ENCODE assay signal across 8 mouse cellular contexts in the genomic region with DNA sequence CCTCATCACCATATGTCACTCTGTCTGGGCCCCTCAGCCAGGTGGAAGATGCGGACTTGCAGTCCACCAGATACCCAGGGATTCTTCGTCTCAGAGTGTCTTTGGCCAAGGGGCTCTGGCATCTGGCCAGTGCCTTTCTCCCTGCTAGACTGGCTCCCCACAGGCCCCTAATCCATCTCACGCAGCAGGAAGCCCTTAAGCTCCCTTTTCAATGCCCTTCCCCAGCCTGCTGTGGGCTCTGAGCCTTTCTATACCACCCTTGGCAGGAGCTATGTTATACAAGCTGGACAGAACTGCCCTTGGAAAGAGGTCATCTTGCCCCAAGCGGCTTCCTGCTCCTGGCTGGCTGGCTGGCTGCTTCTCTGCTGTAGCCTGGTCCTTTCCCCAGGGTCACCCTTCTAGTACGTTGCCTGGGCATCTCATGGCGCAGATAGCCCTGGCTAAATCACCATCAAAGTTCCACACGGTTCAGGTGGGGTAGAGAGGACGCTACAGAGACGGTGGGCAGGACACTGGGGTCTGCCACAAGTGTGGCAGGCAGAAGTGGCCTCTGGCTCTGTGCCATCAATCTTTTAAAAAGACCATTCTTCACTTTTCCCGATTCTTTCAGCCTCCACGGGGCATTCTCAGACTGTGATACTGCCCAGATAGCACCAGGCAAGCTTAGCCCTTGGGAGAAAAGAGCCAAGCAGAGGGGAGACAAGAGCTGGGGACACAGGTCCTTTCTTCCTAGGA. TPM values are rescaled to one million over a fixed set of nuclear protein-coding genes. Genes with fewer than 3 reads are reported as not detected.
DNase-seq lines count a peak whose midpoint lies in the region; ATAC-seq lines count a peak whose summit lies in the region.

No protein-coding gene starts in this region.

- H3K27me3 ChIP-seq in forebrain, embryonic 14.5 days (replicated peaks; ENCODE audit: control insufficient read depth, insufficient read depth, low read length) = no peaks in the 10 kb centered on the region
- H3K27me3 ChIP-seq in stomach, embryonic 16.5 days (ENCODE audit: control insufficient read depth, insufficient read depth, low read length) = no peaks in the 10 kb centered on the region

- 5% methylated on average over 11 of the region's 11 CpGs for WGBS in forebrain, embryonic 14.5 days
- 30% methylated on average over 11 of the region's 11 CpGs for WGBS in stomach, embryonic 16.5 days

- H3K36me3 ChIP-seq in forebrain, embryonic 14.5 days (ENCODE audit: control insufficient read depth, insufficient read depth, low read length) = no peaks in the 10 kb centered on the region
- no peaks in the 10 kb centered on the region for H3K36me3 ChIP-seq in stomach, embryonic 16.5 days (ENCODE audit: control insufficient read depth, insufficient read depth, low read length)

- no peak overlapping the region for H3K4me3 ChIP-seq in forebrain, embryonic 14.5 days (ENCODE audit: low read depth, low read length)
- no peak overlapping the region for H3K4me3 ChIP-seq in stomach, embryonic 16.5 days (replicated peaks; ENCODE audit: low read length)

- ATAC-seq in forebrain, embryonic 14.5 days = no peak
- 0 out of 2 replicates have a peak, but pooled peaks have one; percentile 10 for ATAC-seq in stomach, embryonic 16.5 days (ENCODE audit: insufficient read depth, low FRiP score)

- H3K4me2 ChIP-seq in forebrain, embryonic 14.5 days (ENCODE audit: low read length) = no peak overlapping the region
- no peak overlapping the region for H3K4me2 ChIP-seq in stomach, embryonic 16.5 days (ENCODE audit: low read depth, low read length)

- H3K9me3 ChIP-seq in forebrain, embryonic 14.5 days (replicated peaks; ENCODE audit: control insufficient read depth, low read length) = no peaks in the 10 kb centered on the region
- H3K9me3 ChIP-seq in stomach, embryonic 16.5 days (replicated peaks; ENCODE audit: control insufficient read depth, low read length) = no peaks in the 10 kb centered on the region

- peak overlapping the region; percentile 84 for H3K27ac ChIP-seq in forebrain, embryonic 14.5 days (ENCODE audit: low read depth, low read length)
- peak overlapping the region; percentile 82 for H3K27ac ChIP-seq in stomach, embryonic 16.5 days (ENCODE audit: low read length)

- H3K4me1 ChIP-seq in forebrain, embryonic 14.5 days (ENCODE audit: control insufficient read depth, insufficient read depth, low read length) = peaks cover 18% of the 10 kb centered on the region
- H3K4me1 ChIP-seq in stomach, embryonic 16.5 days (ENCODE audit: control insufficient read depth, insufficient read depth, low read length) = peaks cover 28% of the 10 kb centered on the region

- DNase-seq in ovary, postnatal 36 days (ENCODE audit: low spot score) = peak; percentile 67
- DNase-seq in ovary, postnatal 14 days (ENCODE audit: low spot score) = no peak
- peak; percentile 63 for DNase-seq in forebrain, embryonic 14.5 days (ENCODE audit: low spot score)
- peak; percentile 10 for DNase-seq in kidney, postnatal 14 days
- no peak for DNase-seq in layer of hippocampus, adult 18-20 months (ENCODE audit: low spot score in 2 of 2)
- DNase-seq in right cerebral cortex, postnatal 10 days (ENCODE audit: low spot score in 2 of 2) = no peak
- no peak for DNase-seq in left cerebral cortex, adult 11 months (ENCODE audit: low spot score)

- peak overlapping the region; percentile 29 for H3K9ac ChIP-seq in forebrain, embryonic 14.5 days (ENCODE audit: low read length)
- no peak overlapping the region for H3K9ac ChIP-seq in stomach, embryonic 16.5 days (ENCODE audit: low read length)

RNA-seq across cellular contexts. Expression of a gene that starts 2.2 kb away (rescaled TPM):
- 6.8 and 9.8 TPM in 2 replicates for polyA plus RNA-seq in forebrain, embryonic 14.5 days (2014; fragmentation: Nextera tagmentation; extraction: Ambion mirVana)
- polyA plus RNA-seq in stomach, embryonic 16.5 days (2015; fragmentation: Nextera tagmentation; extraction: Ambion mirVana) = 21.0 and 22.0 TPM in 2 replicates
- total RNA-seq in layer of hippocampus, adult 18-20 months (2021) = 1 to 10 TPM; 2.5 to 3.8 TPM

RNA-seq across cellular contexts. Expression of a gene that starts 22.7 kb away (rescaled TPM):
- 18.6 and 19.2 TPM in 2 replicates for polyA plus RNA-seq in forebrain, embryonic 14.5 days (2014; fragmentation: Nextera tagmentation; extraction: Ambion mirVana)
- polyA plus RNA-seq in stomach, embryonic 16.5 days (2015; fragmentation: Nextera tagmentation; extraction: Ambion mirVana) = 12.2 and 15.4 TPM in 2 replicates
- total RNA-seq in layer of hippocampus, adult 18-20 months (2021) = 1 to 10 TPM; 7.3 to 7.5 TPM

RNA-seq across cellular contexts. Expression of a gene that starts 25.3 kb away (rescaled TPM):
- 32.6 and 47.7 TPM in 2 replicates for polyA plus RNA-seq in forebrain, embryonic 14.5 days (2014; fragmentation: Nextera tagmentation; extraction: Ambion mirVana)
- polyA plus RNA-seq in stomach, embryonic 16.5 days (2015; fragmentation: Nextera tagmentation; extraction: Ambion mirVana) = 34.9 and 47.0 TPM in 2 replicates
- total RNA-seq in layer of hippocampus, adult 18-20 months (2021) = 10 to 100 TPM; 47.5 to 48.8 TPM

Comparison
In these comparisons a context has a peak if more than half of its experiments do, and no peak if none do; other contexts are left out.
1. DNase-seq: peak in ovary, postnatal 36 days (single experiment), forebrain, embryonic 14.5 days (single experiment) and kidney, postnatal 14 days (single experiment); none in ovary, postnatal 14 days (single experiment), layer of hippocampus, adult 18-20 months (0 of 2), right cerebral cortex, postnatal 10 days (0 of 2) and left cerebral cortex, adult 11 months (single experiment).